Mouse (Mus musculus): Measurements from ENCODE around the gene Adora1.

Gene Adora1

GRCm38 (mm10) chr1:134240701-134241100, 5.5 kb upstream of the Adora1 start:
- DNase-seq (ENCODE audit: low read depth, low spot score), result no peak

GRCm38 (mm10) chr1:134237438-134237837, 2.2 kb upstream of the Adora1 start:
- DNase-seq (ENCODE audit: low read depth, low spot score), result no peak

GRCm38 (mm10) chr1:134236142-134236541, 911 bp upstream of the Adora1 start:
- no peak for DNase-seq (ENCODE audit: low read depth, low spot score)

- DNase-seq (ENCODE audit: low read depth, low spot score), result no peak
Measured at GRCm38 (mm10) chr1:134234455-134235390, 508 bp downstream of the Adora1 start.

GRCm38 (mm10) chr1:134233681-134234454, 1.4 kb downstream of the Adora1 start:
- no peak for DNase-seq (ENCODE audit: low read depth, low spot score)

GRCm38 (mm10) chr1:134232778-134233531, 2.3 kb downstream of the Adora1 start:
- DNase-seq (ENCODE audit: low read depth, low spot score), result no peak

GRCm38 (mm10) chr1:134232326-134232725, 2.9 kb downstream of the Adora1 start:
- no peak for DNase-seq (ENCODE audit: low read depth, low spot score)

GRCm38 (mm10) chr1:134231681-134232080, 3.5 kb downstream of the Adora1 start:
- DNase-seq (ENCODE audit: low read depth, low spot score), result no peak

GRCm38 (mm10) chr1:134231270-134231669, 4.0 kb downstream of the Adora1 start:
- no peak for DNase-seq (ENCODE audit: low read depth, low spot score)

- no peak for DNase-seq (ENCODE audit: low read depth, low spot score)
Measured at GRCm38 (mm10) chr1:134230638-134231228, 4.5 kb downstream of the Adora1 start.

- no peak for DNase-seq (ENCODE audit: low read depth, low spot score)
Measured at GRCm38 (mm10) chr1:134229806-134230575, 5.2 kb downstream of the Adora1 start.

- no peak for DNase-seq (ENCODE audit: low read depth, low spot score)
Measured at GRCm38 (mm10) chr1:134226739-134227138, 8.5 kb downstream of the Adora1 start.

GRCm38 (mm10) chr1:134225375-134225774, 9.9 kb downstream of the Adora1 start:
- no peak for DNase-seq (ENCODE audit: low read depth, low spot score)

GRCm38 (mm10) chr1:134224649-134225227, 10.5 kb downstream of the Adora1 start:
- no peak for DNase-seq (ENCODE audit: low read depth, low spot score)

- DNase-seq (ENCODE audit: low read depth, low spot score), result no peak
Measured at GRCm38 (mm10) chr1:134222122-134223055, 12.8 kb downstream of the Adora1 start.

- no peak for DNase-seq (ENCODE audit: low read depth, low spot score)
Measured at GRCm38 (mm10) chr1:134221172-134221571, 14.1 kb downstream of the Adora1 start.

- no peak for DNase-seq (ENCODE audit: low read depth, low spot score)
Measured at GRCm38 (mm10) chr1:134219608-134220007, 15.6 kb downstream of the Adora1 start.

GRCm38 (mm10) chr1:134217942-134218341, 17.3 kb downstream of the Adora1 start:
- no peak for DNase-seq (ENCODE audit: low read depth, low spot score)

- DNase-seq (ENCODE audit: low read depth, low spot score), result peak; percentile 59
Measured at GRCm38 (mm10) chr1:134217028-134217481, 18.2 kb downstream of the Adora1 start.

All from ES-CJ7 (cell line).